Mouse (Mus musculus): Measurements from ENCODE around the gene Adrb1.

DNA sequence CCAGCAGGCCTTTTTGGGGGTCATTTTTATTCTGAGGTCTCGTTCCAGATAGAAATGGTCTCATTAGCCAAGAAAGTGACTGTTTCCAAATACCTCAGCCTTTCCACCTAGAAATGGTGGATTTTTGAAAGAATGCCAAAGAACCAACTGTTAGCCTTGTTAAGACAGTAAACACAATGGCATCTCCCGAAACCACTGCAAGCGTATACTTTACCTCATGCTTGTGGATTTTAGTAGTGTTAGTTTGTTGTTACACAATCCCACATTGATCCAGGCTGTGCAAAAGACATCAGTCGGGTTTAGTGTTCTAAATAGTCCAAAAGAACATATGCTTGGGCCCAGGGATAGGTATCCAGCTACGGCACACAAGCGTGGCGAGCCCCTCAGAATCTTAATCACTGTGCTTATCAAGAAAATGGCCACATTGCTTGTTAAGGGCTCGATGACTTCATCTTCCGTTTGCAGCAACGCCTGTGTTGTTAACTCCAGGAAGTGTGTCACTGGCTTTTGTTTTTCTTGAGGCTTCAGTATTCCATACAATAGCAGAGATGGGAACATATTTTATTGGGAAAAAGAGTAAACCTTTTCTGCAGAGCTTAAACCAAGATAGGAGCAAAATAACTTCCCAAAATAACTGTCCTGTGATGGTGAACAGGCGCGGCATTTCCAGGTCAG lies 33.2 kb upstream of the Adrb1 start:
- TF ChIP-seq CTCF (IDR thresholded peaks at IDR 0.05; ENCODE audit: extremely low read depth, insufficient read depth, low read length) (no peak), POLR2A (IDR thresholded peaks at IDR 0.05; ENCODE audit: extremely low read depth, insufficient read depth, low read length) (no peak)

Data from cortical plate, adult 2 months (tissue).